Mouse (Mus musculus) cerebellum, postnatal 14 days (tissue): Measurements from ENCODE around the gene Clmn.
"Not testable (repeated sequence)": the region's sequence is repeated elsewhere in the genome, so short reads cannot be mapped to it uniquely, and the experiment has no call there.

Experiments
- DNase-seq, 2 experiments: peaks; one replicate each; pipeline ENCODE4 v3.0.0; 2021; ENCODE audit warnings: mixed read lengths in 2 of 2

The Clmn gene

DNA sequence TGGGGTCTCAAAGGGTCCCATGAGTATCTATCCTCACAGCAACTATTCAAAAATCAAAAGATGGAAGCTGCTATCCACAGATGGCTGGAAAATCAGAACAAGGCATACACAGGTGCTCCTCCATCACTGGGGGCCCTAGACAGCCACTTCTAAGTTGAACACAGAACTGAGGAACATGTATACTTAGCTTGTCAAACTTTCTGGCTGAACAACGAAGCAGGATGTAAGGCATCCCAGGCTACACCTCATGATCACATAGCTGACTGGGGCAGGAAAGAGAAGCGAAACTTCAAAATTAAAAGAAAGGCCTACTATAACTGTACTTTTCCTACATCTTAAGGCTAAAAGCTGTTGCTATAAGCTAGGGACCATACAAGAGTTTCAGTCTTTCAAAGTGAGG lies 115.9 kb downstream of the Clmn start:
- DNase-seq = no peak

DNA sequence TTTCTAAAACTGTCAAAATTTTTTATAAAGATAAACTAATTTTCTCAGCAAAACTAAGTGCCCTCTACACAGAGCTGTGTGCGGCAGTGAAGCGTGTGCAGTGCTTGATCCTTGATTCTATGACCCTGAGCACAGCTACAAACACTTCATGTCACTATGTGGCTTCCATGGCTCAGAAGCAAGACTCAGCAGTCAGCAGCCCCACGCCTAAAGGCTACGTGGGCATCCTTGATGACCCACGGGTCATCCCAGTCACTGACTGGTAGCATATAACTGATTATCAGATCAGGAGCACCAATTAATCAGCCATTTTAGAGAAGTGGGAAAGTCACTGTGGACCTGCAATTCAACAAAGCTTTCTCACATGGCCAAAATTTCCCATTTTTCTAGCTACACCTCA lies 117.6 kb downstream of the Clmn start:
- DNase-seq = no peak

DNA sequence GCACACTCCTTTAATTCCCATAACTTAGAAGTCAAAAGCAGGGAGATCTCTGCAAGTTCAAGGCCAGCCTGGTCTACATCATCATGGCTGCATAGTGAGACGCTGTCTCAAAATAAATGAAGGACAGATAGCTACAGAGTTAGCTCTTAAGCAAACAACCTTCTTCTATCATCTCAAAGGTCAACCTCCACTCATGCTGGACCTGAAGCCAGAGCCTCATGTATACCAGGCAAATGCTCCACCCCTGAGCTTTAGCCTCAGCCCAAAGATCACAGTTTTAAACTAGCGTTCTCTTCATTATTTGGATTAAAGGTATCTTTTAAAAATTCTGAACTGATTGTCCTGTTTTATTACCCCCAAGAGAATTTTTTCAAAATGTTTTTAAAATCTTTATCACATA lies 118.3 kb downstream of the Clmn start:
- DNase-seq = no peak

DNA sequence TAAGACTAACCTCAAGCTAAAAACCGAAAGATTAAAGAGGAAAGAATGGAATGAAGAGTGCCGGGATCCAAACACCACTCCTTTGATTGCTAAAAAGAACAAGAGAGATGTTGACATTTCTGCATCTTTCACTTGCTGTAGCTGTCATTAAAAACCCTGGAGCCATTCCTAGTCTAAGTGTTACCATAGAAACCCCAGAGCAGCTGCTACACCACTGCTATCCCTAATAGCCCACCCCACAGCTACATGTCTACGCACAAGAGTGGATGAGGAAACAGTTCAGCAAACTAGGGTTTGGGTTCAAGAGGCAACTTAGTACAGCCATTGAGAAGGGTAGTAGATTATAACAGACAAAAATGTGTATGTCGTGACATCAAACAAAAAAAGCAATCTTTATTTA lies 121.2 kb downstream of the Clmn start:
- no peak for DNase-seq

DNA sequence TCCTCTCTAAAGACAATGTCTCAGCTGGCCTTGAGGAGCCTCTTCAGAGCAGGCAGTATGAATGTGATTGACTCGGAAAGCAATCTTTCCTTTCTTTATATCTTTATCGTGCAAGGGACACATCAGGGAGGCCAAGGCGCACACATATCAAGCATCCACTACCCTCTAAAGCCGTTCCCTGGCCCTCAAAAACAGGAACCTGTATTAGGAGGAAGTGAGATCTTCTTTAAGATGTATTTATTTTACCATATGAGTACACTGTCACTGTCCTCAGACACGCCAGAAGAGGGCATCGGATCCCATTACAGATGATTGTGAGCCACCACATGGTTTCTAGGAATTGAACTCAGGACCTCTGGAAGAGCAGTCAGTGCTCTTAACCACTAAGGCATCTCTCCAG lies 122.6 kb downstream of the Clmn start:
- no peak for DNase-seq

DNA sequence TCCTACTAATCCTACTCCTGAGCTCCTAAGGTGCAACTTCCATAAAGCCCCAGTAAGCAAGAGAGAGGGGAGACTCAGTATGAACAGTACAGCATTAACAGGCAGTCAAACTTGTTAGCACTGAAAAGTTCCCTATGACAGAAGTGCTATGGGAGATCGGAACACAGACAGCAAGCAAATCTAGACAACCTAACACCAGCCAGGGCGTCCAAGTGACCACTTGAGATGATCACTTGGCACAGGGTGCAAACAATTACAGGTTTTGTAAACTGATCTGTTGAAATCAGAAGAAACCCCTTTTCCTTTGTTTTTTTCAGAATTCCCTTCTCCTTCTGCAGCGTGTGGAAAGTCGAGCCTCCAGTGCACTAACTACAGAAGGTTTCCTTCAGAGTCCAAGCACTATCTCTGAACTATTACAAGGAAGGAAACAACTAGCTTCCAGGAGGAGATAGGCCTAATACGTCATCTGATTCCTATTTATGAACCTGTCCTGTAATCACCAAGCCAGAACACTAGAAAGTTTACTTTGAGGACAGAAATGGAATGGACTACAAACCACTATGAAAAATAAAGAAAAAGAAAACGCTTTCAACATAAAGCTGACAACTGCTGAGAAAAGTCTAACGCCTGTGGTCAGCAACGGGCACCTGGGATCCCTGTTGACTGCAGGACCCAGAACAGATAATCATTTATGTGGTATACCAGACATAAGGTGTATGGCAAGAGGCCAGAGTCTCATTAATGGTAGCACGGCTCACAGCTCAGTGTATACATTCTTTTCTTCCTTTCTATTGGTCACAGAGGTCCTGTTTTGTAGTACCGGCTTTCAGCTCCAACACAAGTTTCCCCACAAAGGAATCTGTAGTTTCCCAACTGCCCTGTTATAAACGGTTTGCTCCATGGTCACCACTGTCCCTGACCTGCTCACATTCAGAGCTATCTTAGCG lies 123.8 kb downstream of the Clmn start:
- no peak for DNase-seq

DNA sequence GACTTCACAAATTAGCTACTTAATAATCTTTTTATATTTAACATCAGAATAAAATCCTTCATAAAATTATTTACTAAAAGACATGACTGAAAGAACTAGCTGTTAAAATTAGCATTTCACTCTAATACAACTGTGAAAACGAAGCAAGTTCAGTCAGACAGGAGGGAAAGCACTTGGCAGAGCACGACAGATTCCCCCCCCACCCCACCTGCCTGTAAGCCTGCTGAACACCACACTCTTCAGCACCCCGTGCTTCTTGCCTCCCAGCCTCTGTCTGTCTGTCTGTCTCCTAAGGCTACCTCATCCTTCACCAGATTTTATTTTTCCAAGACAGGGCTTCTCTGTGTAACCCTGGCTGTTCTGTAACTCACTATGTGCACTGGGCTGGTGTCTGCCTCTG lies 125.9 kb downstream of the Clmn start:
- peak; percentile 30 to 32 for DNase-seq

DNA sequence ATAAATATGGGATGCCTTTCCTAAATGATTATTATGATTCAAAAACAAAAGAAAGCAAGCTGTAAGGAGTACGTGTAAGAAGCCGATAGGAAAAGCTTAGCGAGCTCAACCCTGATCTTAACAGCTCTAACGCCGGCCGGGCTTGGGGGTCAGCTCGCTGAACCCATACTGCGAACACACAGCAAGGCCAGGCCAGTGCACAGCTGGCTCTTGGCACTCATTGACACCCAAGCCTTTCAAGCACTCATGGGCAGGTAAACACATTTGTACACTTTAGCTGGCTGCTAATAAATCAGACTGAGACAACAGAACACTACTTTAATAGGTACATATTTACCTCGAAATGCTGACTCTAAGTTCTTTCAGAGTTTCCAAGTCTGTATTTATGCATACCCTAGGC lies 126.4 kb downstream of the Clmn start:
- peak in 1 of 2 experiments; percentile 30 for DNase-seq

DNA sequence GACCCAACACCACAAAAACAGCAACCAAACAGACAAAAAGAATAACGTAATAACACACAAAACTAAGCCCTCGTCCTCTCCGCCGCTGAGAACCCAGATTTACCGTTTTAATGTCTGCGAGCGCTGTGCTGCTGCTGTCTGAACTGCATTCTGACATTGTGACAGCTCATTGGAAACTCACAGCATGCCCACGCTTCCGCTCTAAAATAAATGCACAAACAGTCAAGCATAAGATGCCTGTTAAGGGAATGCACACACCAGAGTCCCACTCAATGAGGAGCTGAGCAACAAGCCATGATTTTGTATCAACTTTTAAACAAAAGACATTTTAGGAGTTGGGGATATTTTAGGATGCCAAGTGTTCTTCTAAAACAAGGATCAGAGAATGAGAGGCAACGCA lies 127.2 kb downstream of the Clmn start:
- DNase-seq = no peak

DNA sequence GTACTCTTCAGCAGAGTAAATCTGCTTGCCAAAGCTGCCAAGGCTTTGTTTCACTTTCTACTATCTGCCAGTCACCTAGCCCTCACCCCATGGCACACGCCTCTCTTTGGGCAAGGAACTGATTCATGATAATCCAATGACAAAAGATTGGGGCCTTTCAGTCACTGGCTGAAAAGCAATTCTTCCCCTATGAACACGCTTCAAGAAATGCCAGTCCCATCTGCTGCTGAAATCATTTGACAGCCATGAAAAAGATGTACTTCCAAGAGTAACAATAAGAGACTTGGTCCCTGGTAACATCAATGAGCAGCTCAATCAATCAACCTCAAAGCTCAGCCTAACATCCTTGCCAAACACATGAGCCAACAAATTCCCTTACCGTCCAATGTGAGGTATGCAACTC lies 128.9 kb downstream of the Clmn start:
- DNase-seq = no peak

DNA sequence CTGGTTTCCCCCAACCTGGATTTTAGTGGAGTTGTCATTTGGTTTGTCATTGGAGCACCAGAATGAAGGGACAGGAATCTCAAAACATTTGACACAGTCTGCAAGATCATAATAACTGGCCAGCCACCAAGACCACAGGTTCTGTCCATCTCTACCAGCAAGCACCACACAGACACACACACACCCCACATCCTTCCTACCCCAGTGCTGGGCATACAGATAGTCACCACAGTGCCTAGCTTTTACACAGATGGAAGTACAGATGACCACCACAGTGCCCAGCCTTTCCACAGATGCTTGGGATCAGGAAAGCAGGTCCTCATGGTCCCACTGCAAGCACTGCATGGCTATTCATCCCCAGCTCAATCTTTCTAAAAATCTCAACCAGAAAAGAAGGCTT lies 131.7 kb downstream of the Clmn start:
- no peak for DNase-seq

DNA sequence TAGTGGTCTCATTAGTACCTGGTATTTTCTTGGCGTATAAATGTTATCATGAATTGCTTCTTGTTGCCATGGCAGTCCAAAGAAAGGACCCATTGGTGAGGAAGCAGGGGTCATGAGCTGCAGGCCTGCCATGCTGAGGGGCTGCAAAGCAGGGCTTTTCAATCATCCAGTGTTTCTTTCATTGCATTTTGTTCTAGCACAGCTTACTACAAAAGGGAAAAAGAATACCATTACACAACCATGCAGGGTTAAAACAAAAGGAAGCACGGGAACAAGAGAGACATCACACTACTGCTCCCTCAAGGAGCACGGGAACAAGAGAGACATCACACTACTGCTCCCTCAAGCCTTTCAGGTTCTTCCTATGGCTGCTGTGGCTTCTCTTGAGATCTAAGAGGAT lies 133.1 kb downstream of the Clmn start:
- no peak for DNase-seq

DNA sequence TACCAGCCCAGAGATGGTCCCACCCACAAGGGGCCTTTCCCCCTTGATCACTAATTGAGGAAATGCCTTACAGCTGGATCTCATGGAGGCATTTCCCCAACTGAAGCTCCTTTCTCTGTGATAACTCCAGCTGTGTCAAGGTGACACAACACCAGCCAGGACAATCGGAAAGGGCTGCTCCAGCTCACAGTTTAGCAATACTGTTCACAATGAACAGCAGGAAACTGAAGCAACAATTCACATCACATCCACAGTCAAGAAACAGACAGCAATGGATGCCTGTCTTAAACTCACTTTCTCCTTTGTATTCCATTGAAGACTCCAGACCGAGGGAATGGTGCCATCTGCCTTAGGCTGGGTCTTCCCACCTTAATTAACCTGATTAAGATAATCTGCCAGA lies 138.4 kb downstream of the Clmn start:
- not testable (repeated sequence) for DNase-seq

DNA sequence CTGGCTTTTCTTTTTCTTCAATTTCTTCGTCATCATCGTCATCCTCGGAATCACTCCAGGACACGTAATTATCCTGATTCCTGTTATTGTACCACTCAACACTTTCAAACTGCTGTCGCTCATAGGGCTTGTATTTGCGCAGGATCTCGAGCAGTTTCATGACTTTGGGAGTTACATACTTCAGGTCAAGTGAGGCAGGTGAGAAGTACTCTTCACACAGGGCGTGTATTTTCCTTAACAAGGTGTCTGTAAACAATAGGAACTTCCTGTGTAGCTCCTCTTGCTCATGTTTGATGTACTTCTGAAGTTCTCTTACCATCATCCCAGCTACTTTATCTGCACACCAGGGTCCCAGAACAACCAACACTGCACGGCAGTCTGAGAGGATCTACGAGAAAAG lies 142.8 kb downstream of the Clmn start:
- no peak for DNase-seq

DNA sequence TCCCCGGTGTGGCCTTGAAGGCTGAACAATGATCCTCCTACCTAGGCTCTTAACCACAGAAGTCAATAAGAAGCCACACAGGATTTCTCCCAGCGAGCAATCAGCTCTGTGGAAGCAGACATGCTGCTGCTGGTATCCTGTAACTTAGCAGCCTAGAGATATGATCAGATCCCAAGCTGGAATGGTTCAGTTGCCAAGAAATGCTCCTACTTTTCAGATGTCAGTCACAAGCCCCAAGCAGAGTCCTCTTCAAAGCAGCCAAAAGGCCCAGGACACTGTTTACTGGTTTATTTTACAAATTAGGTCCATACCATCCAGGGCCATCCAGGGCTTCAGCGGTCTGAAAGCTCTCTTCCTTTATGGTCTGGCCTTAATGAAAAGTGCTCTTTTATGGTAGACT lies 143.9 kb downstream of the Clmn start:
- DNase-seq = no peak

DNA sequence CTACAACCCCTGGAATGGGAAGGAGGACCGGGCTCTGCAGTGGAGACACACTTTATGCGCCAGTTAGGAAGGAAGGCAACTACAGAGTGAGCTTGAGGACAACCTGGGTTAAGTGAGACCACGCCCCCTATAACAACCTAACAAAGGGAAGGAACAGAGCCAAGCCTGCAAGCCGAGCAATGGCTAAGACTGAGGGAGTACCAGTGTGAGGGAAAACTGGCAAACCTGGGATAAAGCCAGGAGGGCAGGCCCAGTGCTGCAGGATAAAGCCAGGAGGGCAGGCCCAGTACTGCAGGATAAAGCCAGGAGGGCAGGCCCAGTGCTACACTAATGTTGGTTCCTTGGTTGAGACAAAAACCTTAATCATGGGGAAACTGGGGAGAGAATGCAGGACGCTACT lies 145.9 kb downstream of the Clmn start:
- peak in 1 of 2 experiments; percentile 41 for DNase-seq

DNA sequence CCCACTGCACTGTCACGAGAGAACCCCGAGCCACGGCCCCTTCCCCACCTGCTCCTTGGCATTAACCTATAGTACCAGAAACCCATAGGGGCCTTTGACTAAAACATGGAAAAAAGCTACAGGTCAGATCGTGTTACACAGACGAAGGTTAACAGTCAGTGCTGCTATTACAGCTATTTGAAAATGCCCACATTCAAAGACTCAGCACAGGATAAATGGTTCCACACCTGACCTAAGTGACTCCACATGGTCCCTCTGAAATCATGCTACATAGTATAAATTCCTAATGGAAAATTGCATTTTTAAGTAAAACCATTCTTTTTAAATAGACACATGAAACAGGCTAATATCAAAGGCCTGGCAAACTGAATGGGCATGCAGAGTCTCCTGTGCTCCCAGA lies 148.5 kb downstream of the Clmn start:
- no peak for DNase-seq

DNA sequence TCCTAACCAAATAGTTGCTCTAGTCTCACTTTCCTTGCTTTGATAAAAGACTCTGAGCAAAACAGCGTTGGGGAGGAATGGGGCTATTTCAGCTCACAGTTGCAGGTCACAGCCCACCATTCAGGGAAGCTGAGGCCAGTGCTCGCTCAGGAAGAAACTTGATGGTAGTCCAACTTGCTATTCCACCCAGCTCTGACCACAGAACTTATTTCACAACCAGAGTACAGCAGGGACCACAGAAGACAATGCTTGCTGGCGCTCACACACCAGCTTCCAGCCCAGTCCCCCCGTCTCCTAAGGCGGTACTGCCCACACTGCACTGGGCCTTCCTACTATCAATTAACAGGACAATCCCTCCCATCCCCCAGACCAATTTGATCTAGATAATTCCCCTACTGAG lies 149.4 kb downstream of the Clmn start:
- DNase-seq = no peak
